Mouse (Mus musculus) heart, adult 2 months (tissue): ENCODE measurements around the gene Ano1.

Experiments
- CTCF ChIP-seq: fragments of 200-600 bp; IDR thresholded peaks from 2 replicates; pipeline ENCODE4 v1.8.1; 2022; ENCODE audit warnings: antibody characterized with exemption, mild to moderate bottlenecking, moderate library complexity
- POLR2A ChIP-seq: fragments of 200-500 bp; IDR thresholded peaks from 2 replicates; pipeline ENCODE4 v1.6.1; 2011; ENCODE audit warnings: mild to moderate bottlenecking, low read depth, low read length, control low read depth; ENCODE audit not compliant: insufficient read depth

DNA sequence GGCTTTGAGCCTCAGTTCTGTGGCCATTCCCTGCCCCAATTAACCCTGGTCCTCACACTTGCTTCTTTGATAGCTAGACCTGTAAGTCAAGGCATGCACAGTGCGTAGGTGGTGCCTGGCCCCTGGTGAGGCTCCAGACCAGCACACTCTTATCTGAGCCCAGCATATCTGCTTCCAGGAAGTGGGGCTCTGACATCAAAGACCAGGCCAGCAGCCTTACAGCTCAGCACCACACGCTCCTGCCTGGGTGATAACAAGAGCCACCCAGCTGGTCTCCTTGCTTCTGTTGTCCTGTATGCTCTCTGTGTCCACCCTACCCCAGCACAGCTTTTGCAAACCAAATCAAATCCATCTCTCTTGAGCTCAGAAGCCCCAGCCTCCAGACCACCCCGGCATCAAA is 34.8 kb upstream of the Ano1 start:
- TF ChIP-seq CTCF (no peak), POLR2A (no peak)
